Mouse (Mus musculus): ENCODE measurements around the gene Orai1. TPM values are rescaled to one million over a fixed set of nuclear protein-coding genes. Genes with fewer than 3 reads are reported as not detected.

The Orai1 gene
- polyA plus RNA-seq, 1 experiment from 2014 or later = 9.6 TPM

Other genes starting within 250 kb of the Orai1 start
- 19.0 and 21.0 TPM in 2 replicates for gene Camkk2, start 235.7 kb upstream of the Orai1 start, polyA plus RNA-seq (2014; fragmentation: Nextera tagmentation; extraction: Ambion mirVana)
- gene Anapc5, start 193.7 kb upstream of the Orai1 start, polyA plus RNA-seq (2014; fragmentation: Nextera tagmentation; extraction: Ambion mirVana) = 489 and 493 TPM in 2 replicates
- 49.7 and 50.6 TPM in 2 replicates for gene Rnf34, start 165.0 kb upstream of the Orai1 start, polyA plus RNA-seq (2014; fragmentation: Nextera tagmentation; extraction: Ambion mirVana)
- gene Kdm2b, start 25.3 kb upstream of the Orai1 start, polyA plus RNA-seq (2014; fragmentation: Nextera tagmentation; extraction: Ambion mirVana) = 54.1 and 59.0 TPM in 2 replicates
- 0.91 TPM in 1 of 2 replicates, not detected in the other for gene Morn3, start 31.9 kb downstream of the Orai1 start, polyA plus RNA-seq (2014; fragmentation: Nextera tagmentation; extraction: Ambion mirVana)
- gene Tmem120b, start 53.3 kb downstream of the Orai1 start, polyA plus RNA-seq (2014; fragmentation: Nextera tagmentation; extraction: Ambion mirVana) = 7.2 and 7.9 TPM in 2 replicates
- 1.6 and 2.0 TPM in 2 replicates for gene Rhof, start 117.6 kb downstream of the Orai1 start, polyA plus RNA-seq (2014; fragmentation: Nextera tagmentation; extraction: Ambion mirVana)
- gene Setd1b, start 127.1 kb downstream of the Orai1 start, polyA plus RNA-seq (2014; fragmentation: Nextera tagmentation; extraction: Ambion mirVana) = 9.6 and 9.8 TPM in 2 replicates
- gene Psmd9, start 154.3 kb downstream of the Orai1 start, polyA plus RNA-seq (2014; fragmentation: Nextera tagmentation; extraction: Ambion mirVana) = 74.0 and 75.3 TPM in 2 replicates
- not detected in 2 replicates for gene Hpd, start 167.7 kb downstream of the Orai1 start, polyA plus RNA-seq (2014; fragmentation: Nextera tagmentation; extraction: Ambion mirVana)
- gene Wdr66, start 237.0 kb downstream of the Orai1 start, polyA plus RNA-seq (2014; fragmentation: Nextera tagmentation; extraction: Ambion mirVana) = 6.8 and 9.5 TPM in 2 replicates